Mouse (Mus musculus) B cell, adult 62 days (primary cell): ENCODE measurements around the gene T2. TPM values are rescaled to one million over a fixed set of nuclear protein-coding genes. Genes with fewer than 3 reads are reported as not detected.

Source experiments
- total RNA-seq: library from RNA; stranded (reverse); gene quantifications from 4 replicates; pipeline ENCODE4 v1.2.4, GENCODE M21; 2023

The T2 gene
- total RNA-seq = not detected in 4 replicates

GRCm38 (mm10) chr17:8355692-8356091, at the start of gene T2:
Gene T2 (plus strand): TSS chr17:8355992.

GRCm38 (mm10) chr17:8310838-8311614, 44.8 kb upstream of the T2 start, which contains the start of gene Sft2d1:
Gene Sft2d1 (plus strand): TSS chr17:8311102.

GRCm38 (mm10) chr17:8337159-8337558, 18.6 kb upstream of the T2 start, which contains the start of gene Prr18:
Gene Prr18 (plus strand): TSS chr17:8337459.

GRCm38 (mm10) chr17:8433978-8434960, 78.5 kb downstream of the T2 start, which contains the start of gene T:
Gene T (plus strand): TSS chr17:8434423.

Other genes starting within 250 kb of the T2 start
- 0.30 to 0.98 TPM (median 0.72 TPM) in 3 of 4 replicates, not detected in the other for gene Gm49673, start 208.2 kb upstream of the T2 start, total RNA-seq
- gene Rnaset2a, start 207.9 kb upstream of the T2 start, total RNA-seq = 22.8 to 29.0 TPM (median 24.0 TPM) in 4 replicates
- gene Fgfr1op, start 190.5 kb upstream of the T2 start, total RNA-seq = 57.7 to 62.7 TPM (median 59.6 TPM) in 4 replicates
- gene Ccr6, start 119.9 kb upstream of the T2 start, total RNA-seq = 60.8 to 69.2 TPM (median 64.8 TPM) in 4 replicates
- 47.2 to 55.8 TPM (median 52.2 TPM) in 4 replicates for gene Mpc1, start 73.1 kb upstream of the T2 start, total RNA-seq
- gene Sft2d1, start 44.9 kb upstream of the T2 start, total RNA-seq = 172 to 183 TPM (median 177 TPM) in 4 replicates
- gene Prr18, start 18.5 kb upstream of the T2 start, total RNA-seq = 0.61 to 3.2 TPM (median 0.82 TPM) in 4 replicates
- not detected in 4 replicates for gene T, start 78.4 kb downstream of the T2 start, total RNA-seq
- not detected in 4 replicates for gene Pde10a, start 169.4 kb downstream of the T2 start, total RNA-seq
- gene Gm17087, start 211.0 kb downstream of the T2 start, total RNA-seq = not detected in 4 replicates